Mouse (Mus musculus) right cerebral cortex, postnatal 36 days (tissue): Measurements from ENCODE around the gene Ctnnbl1.
A peak's percentile ranks its signal among the peaks of the same experiment; 100 is the strongest.

Source experiments
- DNase-seq, 2 experiments: peaks; one replicate each; pipeline ENCODE4 v3.0.0; 2022; ENCODE audit warnings: low spot score in 2 of 2, mixed read lengths in 1 of 2

Ctnnbl1 gene

DNA sequence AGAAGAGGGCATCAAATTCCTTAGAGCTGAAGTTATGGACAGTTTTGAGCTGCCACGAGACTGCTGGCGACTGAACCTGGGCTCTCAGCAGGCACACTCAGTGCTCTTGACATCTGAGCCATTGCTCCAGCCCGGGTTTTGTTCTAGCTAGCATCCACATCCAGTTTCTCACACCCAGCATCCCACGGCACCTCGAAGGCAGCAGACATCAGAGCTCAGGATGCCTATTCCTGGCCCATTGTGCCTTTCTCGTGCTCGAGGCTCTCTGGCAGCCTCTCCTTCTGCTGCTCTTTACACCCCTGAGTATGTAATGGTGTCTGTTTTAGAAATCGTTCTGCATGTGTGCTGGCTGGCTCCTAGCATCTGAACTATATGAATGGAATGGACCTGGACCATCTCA lies 13.3 kb downstream of the Ctnnbl1 start:
- no peak for DNase-seq

DNA sequence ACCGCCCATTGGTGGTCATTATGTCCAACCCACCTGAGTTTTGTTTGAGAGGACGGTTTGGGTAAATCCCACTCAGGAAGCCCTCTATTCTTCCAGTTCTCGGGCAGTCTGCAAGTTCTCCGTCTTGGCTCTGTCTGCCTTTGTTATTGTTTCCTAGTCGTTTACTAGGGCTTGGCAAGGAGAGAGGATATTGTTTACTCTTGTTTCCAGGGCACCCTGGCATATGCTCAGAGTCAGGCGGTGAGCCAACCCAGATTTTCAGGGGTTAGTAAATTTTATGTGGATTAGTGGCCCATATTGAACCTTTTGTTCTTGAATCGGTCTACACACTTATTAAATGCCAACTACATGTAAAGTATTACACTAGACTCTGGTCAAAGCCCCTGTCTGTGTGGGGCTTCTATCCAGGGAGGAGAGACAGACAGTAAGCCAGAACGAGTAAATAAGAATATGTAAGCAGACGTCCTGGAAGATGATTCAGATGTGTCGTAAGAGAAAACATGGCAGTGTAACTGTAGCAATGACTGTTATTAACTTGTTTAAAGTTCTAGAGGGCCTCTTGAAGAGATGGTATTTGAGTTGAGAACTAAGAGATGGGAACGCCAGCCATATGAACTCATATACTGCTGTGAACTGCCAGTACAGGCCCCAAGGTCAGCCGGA lies 13.9 kb downstream of the Ctnnbl1 start:
- DNase-seq = no peak

DNA sequence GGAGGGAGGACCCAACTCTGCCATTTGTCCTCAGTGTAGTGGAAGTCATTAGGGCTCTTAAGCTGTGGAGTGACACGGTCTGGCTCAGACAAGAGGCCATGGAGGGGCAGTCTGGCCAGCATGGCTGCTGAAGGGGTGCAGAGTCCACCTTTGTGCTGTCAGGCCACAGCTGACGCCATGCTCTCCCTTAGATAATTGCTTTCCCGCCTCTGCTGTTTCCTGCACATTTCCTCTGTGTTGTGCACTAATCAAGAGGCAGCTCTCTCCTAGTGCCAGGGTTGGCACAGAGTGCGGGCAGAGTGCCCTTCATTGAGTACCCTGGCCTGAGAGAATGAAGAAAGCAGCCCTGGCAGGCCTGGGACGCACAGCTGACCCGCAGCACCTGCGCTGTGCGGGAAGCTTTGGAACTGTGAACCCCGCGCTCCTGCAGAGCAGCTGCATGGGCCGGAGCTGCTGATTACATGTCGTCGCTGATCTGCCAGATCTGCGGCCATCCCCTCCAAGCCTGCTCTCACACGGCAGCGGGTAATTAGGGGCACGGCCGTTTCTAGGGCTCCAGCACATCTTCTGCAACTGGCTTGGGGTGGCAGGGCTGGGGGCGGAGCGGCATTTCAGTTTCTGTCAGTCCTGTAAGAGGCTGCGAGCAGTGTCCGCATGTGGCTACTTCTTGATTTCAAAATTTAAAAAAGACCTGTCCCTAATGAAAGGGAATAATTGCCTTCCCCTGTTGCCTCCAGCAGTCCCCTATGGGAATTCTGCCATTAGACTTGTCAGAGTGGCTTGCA lies 14.6 kb downstream of the Ctnnbl1 start:
- DNase-seq = peak; percentile 34 to 42

DNA sequence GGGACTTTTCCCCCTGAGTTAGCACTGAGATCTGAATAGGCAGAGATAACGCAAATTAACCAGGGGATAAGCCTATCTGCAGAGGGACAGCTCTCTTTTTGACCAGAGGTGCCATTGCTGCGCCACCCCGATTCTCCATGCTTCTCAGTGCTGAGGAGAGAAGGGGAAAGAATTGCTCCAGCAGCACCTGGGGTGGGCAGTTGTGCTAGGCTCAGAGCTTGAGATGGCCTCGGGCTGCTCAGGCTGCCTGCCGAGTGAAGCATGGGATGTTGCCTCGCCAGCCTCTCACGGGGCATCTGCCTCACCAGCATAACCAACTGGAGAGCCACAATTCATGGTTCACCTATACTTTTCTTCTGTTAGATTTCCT lies 15.2 kb downstream of the Ctnnbl1 start:
- no peak for DNase-seq

DNA sequence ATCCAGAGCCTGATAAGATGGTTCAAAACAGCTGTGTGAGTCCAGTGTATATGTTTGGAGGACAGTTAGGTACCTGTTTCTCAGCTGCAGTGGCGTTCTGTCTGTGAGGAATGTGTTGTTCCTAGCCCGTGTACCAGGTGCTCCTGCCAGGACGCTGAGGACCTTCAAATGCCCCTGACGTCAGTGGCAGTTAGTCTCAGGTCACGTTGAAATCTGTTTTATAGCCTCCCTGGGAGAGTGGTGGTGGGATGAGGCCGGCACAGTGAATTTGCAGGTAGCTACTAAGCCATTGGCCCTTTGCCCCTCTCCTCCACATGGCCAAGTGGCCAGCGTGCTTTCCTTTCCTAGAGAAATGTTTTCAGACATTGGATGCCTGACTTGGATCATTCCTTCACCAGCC lies 18.6 kb downstream of the Ctnnbl1 start:
- no peak for DNase-seq

DNA sequence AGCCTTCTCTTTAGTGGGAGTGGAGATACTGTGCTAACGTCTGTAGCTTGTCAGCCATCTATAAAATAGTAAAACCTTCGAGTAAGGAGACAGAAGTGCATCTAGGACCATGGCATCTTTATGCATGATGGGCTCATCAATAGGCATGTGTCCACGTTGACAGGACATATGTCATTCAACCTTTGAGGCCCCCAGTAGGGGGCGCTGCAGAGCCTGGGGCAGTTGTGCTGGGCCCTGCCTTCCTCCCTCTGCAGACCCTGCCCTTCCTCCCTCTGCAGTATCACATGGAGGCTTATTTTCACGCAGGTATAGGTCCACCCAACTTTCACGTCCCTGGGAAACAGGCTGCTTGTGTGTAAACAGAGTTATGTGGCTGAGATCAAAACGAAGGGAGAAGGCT lies 19.0 kb downstream of the Ctnnbl1 start:
- no peak for DNase-seq

DNA sequence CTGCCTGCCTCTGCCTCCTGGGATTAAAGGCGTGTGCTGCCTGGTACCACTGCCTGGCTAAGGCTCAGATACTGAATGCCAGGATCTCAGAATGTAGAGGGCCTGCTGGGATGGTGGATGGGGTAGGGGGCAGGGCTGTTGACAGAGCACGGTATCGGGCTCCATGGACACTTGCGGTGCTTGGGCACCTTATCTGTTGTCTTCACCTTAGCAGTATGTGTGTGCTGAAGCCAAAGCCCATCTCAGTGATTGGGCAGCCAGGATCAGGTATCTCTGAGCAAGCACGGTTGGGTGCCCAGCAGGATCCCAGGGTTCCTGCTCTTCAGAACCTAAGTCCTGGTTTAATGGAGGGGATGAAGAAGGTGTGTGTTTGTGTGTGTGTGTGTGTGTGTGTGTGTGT lies 21.2 kb downstream of the Ctnnbl1 start:
- DNase-seq = no peak

DNA sequence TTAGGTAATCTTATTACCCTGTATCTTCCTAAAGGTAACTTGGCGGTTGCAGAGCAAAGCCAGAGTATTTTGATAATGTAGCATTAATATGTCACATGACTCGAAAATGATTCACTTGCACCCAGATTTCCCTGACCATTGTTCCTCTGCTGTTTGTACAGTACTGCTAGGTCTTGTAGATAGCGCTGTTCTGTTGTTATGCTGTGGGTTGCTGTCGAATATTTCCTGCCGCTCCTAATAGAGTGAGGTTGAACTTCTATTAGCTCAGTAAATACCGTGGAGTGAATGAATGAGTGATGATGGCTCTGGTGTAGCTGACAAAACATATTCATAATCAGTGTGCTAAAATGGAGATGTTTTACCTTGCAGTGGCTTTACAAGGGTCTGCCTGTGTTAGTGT lies 22.5 kb downstream of the Ctnnbl1 start:
- DNase-seq = no peak

DNA sequence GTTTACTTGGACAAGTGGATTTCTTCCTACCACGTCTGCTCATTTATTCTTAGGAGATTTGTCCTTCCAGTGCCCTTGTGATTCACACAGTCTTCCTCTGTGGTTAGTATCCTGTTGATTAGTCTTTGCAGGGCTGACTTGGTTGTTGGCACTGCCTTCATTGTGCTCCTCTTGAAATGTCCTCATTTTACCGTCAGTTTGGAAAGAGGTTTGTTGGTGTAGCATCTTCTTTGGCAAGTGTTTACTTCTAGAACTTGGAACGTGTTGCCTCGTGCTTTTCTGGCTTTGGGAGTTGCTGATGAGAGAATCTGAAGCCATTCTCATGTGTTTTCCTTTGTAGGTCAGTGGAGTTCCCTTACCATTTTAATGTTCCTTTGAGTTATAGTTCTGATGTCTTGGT lies 25.7 kb downstream of the Ctnnbl1 start:
- DNase-seq = no peak

DNA sequence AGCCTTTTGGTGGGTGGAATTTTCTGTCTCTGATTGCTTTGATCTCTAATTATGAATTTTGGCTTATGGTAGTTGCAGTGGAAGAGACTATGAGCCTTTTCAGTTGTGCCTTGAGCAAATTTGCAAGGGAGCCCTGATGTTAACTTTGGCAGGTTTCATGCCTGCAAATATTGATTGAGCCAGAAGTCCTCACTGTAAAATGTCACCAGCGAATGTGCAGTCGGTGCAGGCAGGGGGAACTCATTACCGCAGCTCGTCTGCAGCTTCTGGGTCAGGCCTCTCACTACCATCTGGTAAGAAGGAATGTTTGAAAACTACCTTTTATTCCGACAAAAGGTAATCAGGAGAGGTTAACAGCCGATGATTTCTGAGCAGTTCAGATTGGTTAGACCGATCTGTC lies 29.4 kb downstream of the Ctnnbl1 start:
- no peak for DNase-seq

DNA sequence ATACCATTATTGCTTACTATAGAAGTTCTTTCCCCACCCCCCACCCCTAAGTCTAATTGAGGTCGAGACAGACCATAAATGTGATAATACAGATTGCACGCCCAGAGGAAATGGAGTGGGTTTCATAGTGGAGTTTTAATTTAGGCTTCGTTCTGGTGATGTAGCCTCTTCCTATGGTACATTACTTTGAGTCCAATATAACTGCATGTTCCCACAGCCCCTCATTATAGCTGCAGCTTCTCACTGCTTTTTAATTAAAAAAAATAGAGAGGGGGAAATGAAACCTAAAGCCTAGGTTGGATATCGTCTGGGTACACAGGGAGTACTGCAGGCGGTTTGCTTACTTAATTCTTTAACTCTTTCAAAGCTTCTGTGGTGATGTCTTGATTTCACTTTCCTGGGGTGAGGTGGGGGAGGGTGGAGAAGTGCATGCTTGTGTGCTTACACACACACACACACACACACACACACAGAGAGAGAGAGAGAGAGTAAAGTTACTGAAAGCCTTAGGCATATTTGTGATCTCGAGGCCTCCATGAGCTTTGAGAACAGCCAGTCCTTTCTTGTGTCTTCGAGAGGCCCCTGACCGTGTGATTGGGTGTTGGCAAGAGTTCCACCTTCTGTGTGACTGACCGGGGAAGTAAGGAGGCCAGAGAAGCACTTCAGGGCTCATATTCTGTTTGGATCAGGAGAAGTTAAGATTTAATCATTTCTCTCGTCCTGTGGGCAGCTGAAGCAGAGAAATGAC lies 31.7 kb downstream of the Ctnnbl1 start:
- no peak for DNase-seq

DNA sequence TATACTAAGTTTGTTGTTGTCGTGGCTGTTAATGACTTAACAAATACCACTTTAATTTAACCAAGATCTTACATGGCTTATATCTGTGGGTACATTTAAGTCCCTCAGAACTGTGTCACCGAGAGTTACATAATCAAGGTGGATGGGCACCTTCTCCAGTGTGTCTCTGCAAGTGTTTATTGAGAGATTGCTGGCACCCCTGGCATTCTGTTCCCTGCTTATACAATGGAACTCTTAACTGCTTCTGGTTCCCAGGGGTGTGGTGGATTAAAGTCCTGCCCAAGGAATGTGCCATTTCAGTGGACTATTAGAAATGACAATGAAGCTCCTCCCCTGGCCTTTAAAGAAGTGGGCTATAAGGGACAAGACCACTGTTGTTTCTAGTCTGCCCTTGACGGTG lies 33.6 kb downstream of the Ctnnbl1 start:
- no peak for DNase-seq

DNA sequence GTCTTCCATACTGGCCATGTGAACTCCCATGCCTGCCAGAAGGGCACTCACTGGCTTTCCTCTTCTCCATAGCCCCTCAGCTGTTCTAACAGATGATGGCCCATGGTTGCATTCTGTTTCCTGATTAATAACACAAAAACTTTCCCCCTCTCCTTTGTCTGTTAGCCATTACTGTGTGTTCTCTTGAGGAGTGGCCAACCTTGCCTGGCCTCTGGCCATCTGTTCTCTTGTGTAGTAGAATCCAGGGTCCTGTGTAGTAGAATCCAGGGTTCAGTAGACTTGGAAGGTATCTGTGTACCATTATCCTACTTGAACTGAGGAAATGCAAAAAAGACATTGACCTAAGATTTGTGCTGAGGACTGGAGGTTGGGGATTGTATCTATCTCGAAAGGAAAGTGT lies 36.5 kb downstream of the Ctnnbl1 start:
- no peak for DNase-seq

DNA sequence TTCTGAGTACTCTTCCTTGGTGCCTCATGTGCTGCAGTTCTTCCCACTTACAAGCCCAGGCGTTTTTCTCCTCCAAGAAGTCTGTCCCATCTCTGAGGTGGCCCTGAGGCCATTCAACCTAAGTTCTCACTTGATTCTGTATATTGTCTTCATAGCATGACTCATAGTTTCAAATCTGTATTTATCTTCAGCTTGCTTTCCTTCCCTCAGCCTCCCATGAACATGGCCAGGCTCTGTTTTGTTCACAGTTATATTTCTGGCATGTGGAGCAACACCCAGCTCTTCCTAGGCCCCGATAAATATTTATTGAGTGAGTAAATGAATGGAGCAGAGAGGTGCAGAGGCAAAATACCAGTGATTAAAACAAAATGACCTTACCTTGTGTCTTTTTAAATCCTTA lies 38.8 kb downstream of the Ctnnbl1 start:
- DNase-seq = no peak

DNA sequence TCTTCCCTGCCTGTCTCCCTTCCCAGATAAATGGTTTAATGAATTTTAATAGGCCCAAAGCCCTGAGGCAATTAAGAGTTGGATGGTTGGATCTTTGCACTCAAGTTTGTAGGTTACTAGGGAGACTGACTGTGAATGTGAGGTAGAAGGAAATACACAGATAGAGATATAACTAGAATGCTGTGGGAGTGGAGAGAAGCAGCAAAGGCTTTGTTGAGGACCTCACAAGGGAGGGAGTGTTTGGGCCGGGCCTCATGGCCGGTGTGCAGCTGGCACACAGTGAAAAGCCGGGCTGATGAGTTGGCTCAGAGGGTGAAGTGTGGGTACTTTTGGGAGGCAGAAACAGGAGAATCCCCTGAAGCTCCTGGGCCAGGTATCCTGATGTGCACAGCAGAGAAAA lies 43.8 kb downstream of the Ctnnbl1 start:
- DNase-seq = no peak

DNA sequence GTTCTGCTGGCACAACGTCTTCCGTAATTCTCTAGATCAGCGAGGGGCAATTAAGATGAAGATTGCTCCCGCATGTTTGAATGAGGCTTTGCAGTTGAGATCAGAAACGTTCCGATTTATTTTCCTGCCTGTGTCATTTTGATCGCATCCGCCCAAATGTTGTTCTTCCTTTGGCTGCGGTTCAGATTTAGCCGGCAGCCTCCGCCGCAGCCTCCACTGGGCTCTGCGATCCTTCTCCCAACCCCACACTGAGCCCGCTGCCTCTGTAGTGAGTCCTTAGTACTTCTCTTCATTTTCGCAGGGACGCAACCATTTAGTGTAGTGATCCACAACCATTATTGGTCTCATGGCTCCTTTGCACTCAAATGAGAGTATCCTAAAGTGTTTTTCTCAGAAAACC lies 46.0 kb downstream of the Ctnnbl1 start:
- DNase-seq = no peak

DNA sequence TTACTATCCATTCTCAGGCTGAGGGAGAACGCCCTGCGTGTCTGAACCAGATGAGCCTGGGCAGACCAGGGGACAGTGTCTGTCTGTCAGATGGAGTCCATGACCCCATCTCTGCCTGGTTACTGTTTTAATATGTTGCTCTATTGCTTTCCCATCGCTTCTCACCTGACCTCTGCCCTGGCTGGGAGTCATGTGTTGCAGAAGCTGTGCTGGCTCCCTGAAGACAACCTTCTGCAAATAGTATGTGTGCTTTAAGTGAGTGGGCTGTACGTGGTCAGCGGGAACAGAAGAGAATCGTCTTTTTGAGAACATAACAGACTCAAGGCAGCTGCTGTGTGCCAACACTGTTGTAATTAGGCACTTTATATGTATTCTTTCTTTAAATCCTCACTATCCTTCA lies 47.0 kb downstream of the Ctnnbl1 start:
- no peak for DNase-seq

DNA sequence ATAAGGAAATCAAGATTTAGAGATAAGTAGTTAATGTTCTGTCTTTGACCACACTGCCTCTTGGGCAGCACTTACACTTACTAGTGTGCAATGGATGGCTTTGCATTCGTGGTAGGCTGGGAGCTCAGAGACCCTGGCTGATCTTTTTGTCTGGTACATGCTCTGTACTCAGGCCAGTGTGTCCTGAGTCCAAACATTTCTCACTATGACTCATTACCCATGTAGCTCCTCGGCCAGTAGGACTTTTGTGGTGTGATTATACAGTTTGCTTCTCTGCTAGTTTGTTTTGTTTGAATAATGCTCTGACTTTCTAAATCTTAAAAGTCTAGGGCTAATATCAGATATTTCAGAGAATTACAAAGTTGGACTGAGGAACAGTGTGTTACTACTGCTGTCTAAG lies 47.4 kb downstream of the Ctnnbl1 start:
- no peak for DNase-seq

DNA sequence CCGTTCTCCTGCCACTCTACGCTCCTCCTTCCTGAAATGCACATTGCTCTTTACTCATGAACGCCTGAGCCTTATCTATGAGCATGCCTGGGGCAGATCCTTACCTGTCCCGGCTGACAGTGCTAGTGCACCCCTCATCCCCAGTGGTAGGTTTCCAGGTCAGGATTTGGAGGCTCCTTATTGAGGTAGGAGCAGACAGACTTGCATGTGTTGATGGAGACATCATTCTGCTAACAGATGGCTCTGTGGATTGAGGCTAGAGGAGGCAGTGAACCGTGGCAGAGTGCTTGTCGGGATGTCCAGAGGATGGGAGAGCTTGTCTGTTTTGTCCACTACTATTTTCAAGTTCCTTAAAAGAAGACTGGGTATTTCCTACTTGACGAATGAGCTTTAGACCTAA lies 52.0 kb downstream of the Ctnnbl1 start:
- no peak for DNase-seq

DNA sequence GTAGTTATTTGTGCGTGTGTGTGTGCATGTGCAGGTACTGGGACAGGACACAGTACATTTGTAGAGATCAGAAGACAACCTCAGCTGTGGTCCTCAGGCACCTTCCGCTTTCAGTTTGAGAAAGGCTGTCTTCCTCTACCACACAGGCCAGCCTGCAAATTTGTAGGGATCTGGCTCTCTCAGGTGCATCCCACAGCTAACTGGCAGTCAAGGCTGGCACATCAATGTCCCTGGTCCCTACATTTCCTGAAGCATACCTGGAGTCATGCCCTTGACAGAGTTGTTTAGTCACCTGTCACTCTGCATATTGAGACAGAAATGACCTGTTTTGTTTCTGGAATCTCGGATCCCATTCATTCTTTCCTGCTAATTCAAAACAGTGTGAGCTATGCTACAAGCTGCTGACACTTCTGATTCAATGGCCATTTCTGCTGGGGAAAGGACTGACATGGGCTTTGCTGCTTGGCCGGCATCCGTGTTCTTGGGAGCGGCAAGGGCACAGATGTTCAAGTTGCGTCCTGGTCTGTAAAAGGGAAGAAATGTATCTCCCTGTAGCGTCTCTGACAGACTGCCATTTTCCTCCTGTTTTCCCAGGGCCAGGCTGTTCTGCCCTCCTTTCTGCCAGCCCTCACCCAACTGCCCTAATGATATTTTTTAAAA lies 53.8 kb downstream of the Ctnnbl1 start:
- no peak for DNase-seq

DNA sequence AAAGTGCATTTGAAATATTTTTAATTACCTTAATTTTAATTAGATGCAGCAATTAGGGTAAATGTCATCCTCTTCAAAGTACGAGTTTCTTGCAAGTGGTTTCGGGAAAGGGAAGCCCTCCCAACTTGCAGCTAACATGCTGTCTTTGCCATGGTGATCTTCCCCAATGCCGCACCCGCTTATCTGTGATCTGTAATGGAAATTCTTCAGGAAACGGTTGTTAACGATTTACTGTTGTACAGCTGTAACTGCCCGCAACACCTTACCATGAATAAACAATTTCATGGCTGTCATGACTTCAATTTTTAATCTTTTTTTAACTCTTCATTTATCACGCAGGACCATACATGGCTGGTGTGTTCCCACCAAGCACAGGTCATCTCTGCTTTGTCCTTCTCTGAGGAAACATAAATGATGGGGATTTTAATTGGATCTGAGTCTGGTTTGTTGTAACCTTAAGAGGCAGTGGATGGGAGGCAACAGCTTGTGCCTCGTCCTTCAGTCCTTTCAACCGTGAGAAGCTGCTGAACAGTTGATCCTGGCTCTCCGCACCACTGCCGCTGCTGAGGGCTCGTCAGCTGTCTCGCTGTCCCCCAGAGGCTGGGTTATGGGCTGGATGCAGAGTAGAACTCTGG lies 54.4 kb downstream of the Ctnnbl1 start:
- DNase-seq = no peak
